Mouse (Mus musculus) cortical plate, adult 2 months (tissue): ENCODE results near the gene Hoxa7.

Source experiments
- CTCF ChIP-seq: fragments of 200-500 bp; IDR thresholded peaks from 2 replicates; pipeline ENCODE4 v1.5.1; 2011; ENCODE audit warnings: mild to moderate bottlenecking, control low read depth, low read length; ENCODE audit not compliant: insufficient read depth; ENCODE audit errors: extremely low read depth
- POLR2A ChIP-seq: fragments of 200-500 bp; IDR thresholded peaks from 2 replicates; pipeline ENCODE4 v1.6.1; 2011; ENCODE audit warnings: mild to moderate bottlenecking, low read length, control low read depth; ENCODE audit not compliant: insufficient read depth; ENCODE audit errors: extremely low read depth

GRCm38 (mm10) chr6:52185834-52186233 is 35.8 kb downstream of the Hoxa7 start:
- TF ChIP-seq POLR2A, result no peak
- no peak for TF ChIP-seq CTCF
